Mouse (Mus musculus) kidney, postnatal 0 days (tissue): ENCODE measurements at regions not wholly inside any gene's neighbourhood (a gene's known extent, or its start where the extent isn't known, plus 50 kb on each side); places are given as distances from the start of the nearest gene placed in this dataset.

Experiments used
- ATAC-seq: fragments of 200-750 bp; cut with Nextera tagmentation; replicated peaks from 2 replicates; pipeline ENCODE4 v1.8.0; 2017; ENCODE audit warnings: low read depth, moderate number of reproducible peaks, moderate TSS enrichment, moderate library complexity; ENCODE audit not compliant: low FRiP score
- DNase-seq: peaks from one replicate; pipeline ENCODE4 v3.0.0-alpha.2; 2016; ENCODE audit warnings: low spot score
- H3K27ac ChIP-seq: fragments of 300-500 bp; sonication (generic); 2 replicates; pipeline ENCODE4 v1.5.1; 2014; ENCODE audit warnings: mild to moderate bottlenecking
- H3K27me3 ChIP-seq: fragments of 300-500 bp; sonication (generic); 2 replicates; pipeline ENCODE4 v1.6.1; 2014; ENCODE audit warnings: low read length, mixed read lengths; ENCODE audit not compliant: insufficient read depth
- H3K36me3 ChIP-seq: fragments of 300-500 bp; sonication (generic); 2 replicates; pipeline ENCODE4 v1.6.1; 2014; ENCODE audit warnings: low read length, mixed read lengths; ENCODE audit not compliant: insufficient read depth
- H3K4me1 ChIP-seq: fragments of 300-500 bp; sonication (generic); replicated peaks from 2 replicates; pipeline ENCODE4 v1.6.1; 2014; ENCODE audit warnings: antibody characterized with exemption, low read length, mixed read lengths; ENCODE audit not compliant: insufficient read depth
- H3K4me2 ChIP-seq: fragments of 300-500 bp; sonication (generic); 2 replicates; pipeline ENCODE4 v1.6.1; 2014; ENCODE audit warnings: mild to moderate bottlenecking, low read length, moderate library complexity, mixed read lengths
- H3K4me3 ChIP-seq: fragments of 300-500 bp; sonication (generic); replicated peaks from 2 replicates; pipeline ENCODE4 v1.5.1; 2014; ENCODE audit warnings: low read depth, low read length
- H3K9ac ChIP-seq: fragments of 300-500 bp; sonication (generic); 2 replicates; pipeline ENCODE4 v1.6.1; 2014; ENCODE audit warnings: low read depth, low read length
- H3K9me3 ChIP-seq: fragments of 300-500 bp; sonication (generic); replicated peaks from 2 replicates; pipeline ENCODE4 v1.6.1; 2016; ENCODE audit warnings: low read length, inconsistent platforms, mixed read lengths
- CTCF ChIP-seq: IDR thresholded peaks from 2 replicates; pipeline ENCODE4 v1.5.1; 2016; ENCODE audit warnings: antibody characterized with exemption, low read depth, mild to moderate bottlenecking, moderate library complexity
- WGBS: fragments of 180-500 bp; shearing (Covaris S2); extraction: QIAGEN DNeasy Blood & Tissue Kit; methylation state at CpG from one replicate; pipeline ENCODE4 v1.1.7; 2014; 5-methylcytosine and 5-hydroxymethylcytosine counted together

DNA sequence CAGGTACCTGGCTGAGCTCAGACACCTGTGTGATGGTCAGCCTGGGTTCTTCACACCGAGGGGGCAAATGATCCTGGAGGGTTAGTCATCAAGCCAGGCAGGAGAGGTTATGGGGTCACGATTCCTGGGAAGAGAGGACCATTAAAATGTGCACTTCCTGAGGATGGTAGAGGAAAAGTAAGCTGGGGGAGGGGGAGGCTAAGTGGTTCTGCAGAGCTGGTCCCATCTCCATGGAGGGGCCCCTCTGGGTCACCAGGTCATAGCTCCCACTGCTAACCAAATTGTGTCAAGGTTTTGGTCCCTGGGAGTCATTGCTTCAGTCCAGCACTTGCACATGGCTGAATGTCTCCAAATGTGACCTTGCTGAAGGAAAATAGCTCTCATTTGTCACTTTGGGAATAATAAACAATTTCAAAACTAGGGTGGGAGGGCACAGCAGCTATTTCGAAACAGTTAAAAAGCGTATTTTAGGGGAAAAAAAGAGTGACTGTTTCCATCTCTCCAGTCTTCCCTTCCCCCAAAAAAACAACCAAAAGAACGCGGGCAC is 395.5 kb downstream of the Wdr11 start:
- no peaks in the 10 kb centered on the region for H3K9me3 ChIP-seq
- no peak for TF ChIP-seq CTCF
- H3K27me3 ChIP-seq, result no peaks in the 10 kb centered on the region
- no peak overlapping the region for H3K27ac ChIP-seq
- H3K4me2 ChIP-seq, result no peak overlapping the region
- DNase-seq, result no peak
- no peak for ATAC-seq
- H3K9ac ChIP-seq, result no peak overlapping the region
- H3K36me3 ChIP-seq, result no peaks in the 10 kb centered on the region
- 0 out of 2 replicates have a peak, but pooled peaks cover 5% of the 10 kb centered on the region for H3K4me1 ChIP-seq
- 42% methylated on average over 6 of the region's 6 CpGs for WGBS
- no peak overlapping the region for H3K4me3 ChIP-seq

DNA sequence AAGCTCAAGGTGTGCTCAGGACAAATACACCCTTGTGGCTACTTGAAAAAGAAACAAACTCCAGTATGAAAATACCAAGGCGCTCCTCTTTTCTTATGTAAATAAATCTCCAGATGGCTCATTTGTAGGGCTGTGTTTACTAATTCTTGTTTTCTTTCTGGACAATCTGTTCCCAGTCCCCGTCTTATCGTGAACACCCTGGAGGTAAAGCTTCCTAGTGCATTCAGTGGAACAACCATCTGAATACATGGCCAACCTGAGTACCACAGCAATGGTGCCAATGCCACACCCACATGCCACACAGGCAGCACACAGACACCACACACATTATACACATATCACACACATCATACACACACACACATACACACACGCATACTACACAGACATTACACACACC is 396.1 kb downstream of the Wdr11 start:
- no peak for TF ChIP-seq CTCF
- DNase-seq (no peak), ATAC-seq (no peak)
- Histone ChIP-seq H3K4me1 (0 out of 2 replicates have a peak, but pooled peaks cover 5% of the 10 kb centered on the region), H3K4me2 (no peak overlapping the region), H3K27me3 (no peaks in the 10 kb centered on the region), H3K27ac (no peak overlapping the region), H3K4me3 (no peak overlapping the region), H3K9ac (no peak overlapping the region), H3K36me3 (no peaks in the 10 kb centered on the region), H3K9me3 (no peaks in the 10 kb centered on the region)
- WGBS, result 52% methylated on average over 4 of the region's 4 CpGs

DNA sequence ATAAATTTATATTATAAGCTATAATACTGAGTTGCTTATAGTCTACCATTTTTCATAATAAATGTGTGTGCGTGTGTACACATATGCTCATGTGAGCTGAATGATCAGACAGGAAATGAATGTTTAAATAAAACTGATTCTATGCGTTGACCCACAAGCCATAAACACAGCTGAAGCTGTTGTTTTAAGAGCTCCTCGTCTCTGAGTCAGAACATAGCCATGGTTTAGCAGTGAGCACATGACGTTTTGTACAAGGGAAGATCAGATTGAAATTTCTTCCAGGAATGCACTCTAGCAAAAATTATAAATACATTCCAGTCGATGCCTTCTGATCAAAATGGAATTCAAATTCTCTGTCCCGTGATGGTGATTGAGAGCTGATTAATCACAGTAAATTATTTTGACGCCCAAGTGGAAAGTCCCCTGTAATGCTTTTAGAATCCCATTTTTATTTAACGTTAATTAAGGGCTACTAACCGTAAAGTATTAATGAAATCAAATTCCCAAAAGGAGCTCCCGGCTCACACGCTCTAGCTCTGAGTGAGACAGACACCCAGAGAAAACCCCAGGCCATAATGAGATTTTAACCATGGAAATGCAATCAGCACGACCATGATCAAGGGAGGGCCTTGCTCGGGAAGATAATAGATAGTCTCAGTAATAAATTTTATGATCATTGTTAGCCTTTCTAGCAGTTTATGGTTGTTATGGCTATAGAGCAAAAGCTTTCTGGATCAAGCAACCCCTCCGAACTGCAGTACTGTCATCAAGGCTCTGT is 402.0 kb downstream of the Wdr11 start:
- no peak for TF ChIP-seq CTCF

DNA sequence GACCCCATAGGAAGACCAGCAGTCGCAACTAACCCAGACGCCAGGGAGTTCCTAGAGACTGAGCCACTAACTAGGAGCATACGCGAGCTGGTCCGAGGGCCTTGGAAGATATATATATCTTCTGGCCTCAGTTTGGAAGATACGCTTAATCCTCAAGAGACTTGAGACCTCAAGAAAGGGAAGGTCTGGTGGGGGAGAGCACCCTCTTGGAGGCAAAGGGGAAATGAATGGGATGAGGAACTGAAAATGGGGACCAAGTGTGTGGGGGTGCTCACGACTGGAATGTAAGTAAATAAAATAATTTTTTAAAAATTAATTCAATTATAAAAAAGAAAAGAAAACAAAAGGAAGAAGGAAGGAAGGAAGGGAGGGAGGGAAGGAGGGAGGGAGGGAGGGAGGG is 403.9 kb downstream of the Wdr11 start:
- Histone ChIP-seq H3K9ac (no peak overlapping the region), H3K36me3 (no peaks in the 10 kb centered on the region), H3K9me3 (no peaks in the 10 kb centered on the region), H3K4me2 (no peak overlapping the region), H3K4me3 (no peak overlapping the region), H3K27me3 (no peaks in the 10 kb centered on the region), H3K4me1 (no peaks in the 10 kb centered on the region), H3K27ac (no peak overlapping the region)
- DNase-seq (no peak), ATAC-seq (no peak)
- WGBS, result 94% methylated on average over 7 of the region's 7 CpGs
- TF ChIP-seq CTCF, result no peak

More for the DNA sequence above, 402.0 kb downstream of the Wdr11 start:
- Histone ChIP-seq H3K4me1 (no peaks in the 10 kb centered on the region), H3K9ac (no peak overlapping the region), H3K4me3 (no peak overlapping the region), H3K9me3 (no peaks in the 10 kb centered on the region), H3K36me3 (no peaks in the 10 kb centered on the region), H3K27me3 (no peaks in the 10 kb centered on the region), H3K4me2 (no peak overlapping the region), H3K27ac (no peak overlapping the region)
- DNase-seq (no peak), ATAC-seq (no peak)
- 45% methylated on average over 14 of the region's 14 CpGs for WGBS

DNA sequence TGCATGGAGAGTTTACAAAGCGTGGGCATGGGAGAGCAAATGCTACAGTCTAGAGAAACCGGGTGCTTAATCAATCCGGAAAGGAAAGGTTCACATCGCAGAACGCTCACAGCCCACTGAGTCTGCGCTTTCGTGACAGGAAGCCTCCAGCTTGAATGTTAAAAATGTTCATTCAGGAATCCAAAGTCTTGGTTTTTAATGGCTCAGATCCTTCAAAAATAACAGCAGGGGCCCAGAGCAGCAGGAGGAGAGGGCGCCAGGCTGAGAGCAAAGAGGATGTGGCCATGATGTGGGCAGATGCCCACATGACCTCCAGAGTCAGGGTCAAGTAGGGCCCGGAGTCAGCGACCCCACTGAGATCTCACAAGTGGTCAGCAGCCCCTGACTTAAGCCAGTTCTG is 409.4 kb downstream of the Wdr11 start:
- Histone ChIP-seq H3K4me1 (0 out of 2 replicates have a peak, but pooled peaks cover 4% of the 10 kb centered on the region), H3K4me3 (no peak overlapping the region), H3K27ac (no peak overlapping the region), H3K4me2 (peak overlapping the region; percentile 27; the same call in 1 of the 2 replicates), H3K27me3 (no peaks in the 10 kb centered on the region), H3K9ac (no peak overlapping the region), H3K36me3 (no peaks in the 10 kb centered on the region), H3K9me3 (no peaks in the 10 kb centered on the region)
- WGBS, result 32% methylated on average over 10 of the region's 10 CpGs
- ATAC-seq, result no peak
- no peak for TF ChIP-seq CTCF
- DNase-seq, result peak; percentile 60

DNA sequence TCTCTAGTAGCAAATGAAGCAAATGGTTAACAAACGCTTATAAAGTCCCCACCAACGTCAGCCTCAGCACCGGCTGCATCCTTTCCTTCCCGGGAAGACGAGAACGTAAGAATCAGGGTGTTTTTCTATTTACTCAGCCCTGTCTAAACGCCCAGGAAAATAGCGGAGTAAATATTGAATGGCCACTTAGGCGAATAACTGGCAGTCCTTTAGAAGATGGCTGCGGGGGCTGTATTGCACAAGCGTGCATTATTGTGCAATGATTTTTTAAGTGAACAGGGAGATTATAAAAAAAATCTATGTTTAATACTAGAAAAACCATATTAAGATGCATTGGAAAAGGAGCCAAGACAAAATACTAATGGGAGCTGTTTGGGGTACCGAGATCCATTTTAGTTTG is 410.3 kb downstream of the Wdr11 start:
- Histone ChIP-seq H3K4me3 (no peak overlapping the region), H3K9me3 (no peaks in the 10 kb centered on the region), H3K27ac (no peak overlapping the region), H3K9ac (no peak overlapping the region), H3K36me3 (no peaks in the 10 kb centered on the region), H3K4me2 (no peak overlapping the region), H3K27me3 (no peaks in the 10 kb centered on the region), H3K4me1 (0 out of 2 replicates have a peak, but pooled peaks cover 4% of the 10 kb centered on the region)
- no peak for DNase-seq
- WGBS, result 51% methylated on average over 12 of the region's 12 CpGs
- ATAC-seq, result no peak
- no peak for TF ChIP-seq CTCF
